9 mouse cellular contexts compared by ENCODE assay signal in the genomic region with DNA sequence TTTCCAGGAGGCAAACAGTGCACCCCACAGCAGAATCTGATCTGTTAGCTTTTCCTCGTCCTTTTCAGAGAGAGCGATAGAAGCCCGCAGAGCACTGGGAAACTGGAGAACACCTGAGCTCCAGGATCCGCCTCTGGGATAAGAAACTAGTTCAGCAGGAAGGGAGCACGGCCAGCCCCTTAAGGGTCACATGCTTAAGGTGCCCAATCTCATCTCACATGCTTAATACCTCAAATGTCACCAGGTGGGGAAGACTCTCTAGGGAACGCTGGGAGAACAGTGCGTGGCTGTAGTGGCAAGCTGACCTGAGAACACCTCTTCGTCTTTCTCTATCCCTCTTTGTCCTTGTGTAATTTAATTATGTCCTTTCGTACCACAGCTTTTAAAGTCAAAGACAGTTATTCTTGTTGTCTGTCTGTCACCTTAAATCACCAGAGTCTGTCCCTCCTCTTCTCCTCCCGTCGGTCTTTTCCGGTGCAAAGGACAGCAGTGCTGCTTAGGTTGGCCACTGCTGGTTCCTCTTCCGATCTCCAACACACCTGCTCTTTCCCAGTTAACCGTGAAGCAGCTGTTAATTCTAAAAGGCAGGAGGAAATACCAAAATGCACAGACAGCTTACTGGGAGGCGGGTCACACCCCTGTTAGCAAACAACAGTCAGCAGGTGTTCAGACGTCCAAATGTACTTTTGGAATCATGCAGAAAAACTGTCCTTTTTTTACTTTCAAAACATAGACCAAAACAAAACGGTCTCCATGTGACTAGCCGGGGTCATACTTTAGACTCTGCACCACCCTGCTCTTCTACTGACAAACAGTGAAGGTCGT. TPM values are rescaled to one million over a fixed set of nuclear protein-coding genes. Genes with fewer than 3 reads are reported as not detected.
A peak's percentile ranks its signal among the peaks of the same experiment; 100 is the strongest.
DNase-seq lines count a peak whose midpoint lies in the region; ATAC-seq and TF ChIP-seq lines count a peak whose summit lies in the region.
"Had no signal": no experiment of that assay in that cellular context is flagged by ENCODE, and none has a peak within 500 bp of the region (broad histone marks: within the 10 kb centered on the region; RNA-seq: fewer than 3 reads in every experiment).

No protein-coding gene starts in this region.

- no peak overlapping the region for H3K9ac ChIP-seq in limb, embryonic 13.5 days
- no peak overlapping the region for H3K9ac ChIP-seq in intestine, embryonic 14.5 days (ENCODE audit: low read length)
- H3K9ac ChIP-seq in liver, postnatal 0 days (replicated peaks): peak overlapping the region; percentile 27

- DNase-seq in limb, embryonic 10.5 days (ENCODE audit: low spot score): no peak
- no peak for DNase-seq in intestine, embryonic 14.5 days (ENCODE audit: low spot score)
- DNase-seq in liver, postnatal 0 days: peak; percentile 30
- DNase-seq in thymus, postnatal 0 days (ENCODE audit: low spot score): peak; percentile 30
- DNase-seq in cerebellum, adult 8-10 months: no peak
- no peak for DNase-seq in retina, embryonic 14.5 days (ENCODE audit: low spot score)
- no peak for DNase-seq in adipocyte (ENCODE audit: low spot score)

- ATAC-seq in limb, embryonic 13.5 days (ENCODE audit: low FRiP score, low read depth): no peak
- ATAC-seq in intestine, embryonic 14.5 days (replicated peaks; ENCODE audit: low FRiP score, low TSS enrichment, low read depth): peak; percentile 61; the same call in 1 of the 2 replicates
- peak; percentile 85 for ATAC-seq in liver, postnatal 0 days
- ATAC-seq: Patski had no signal

- TF ChIP-seq CTCF in liver, postnatal 0 days (IDR thresholded peaks at IDR 0.05; ENCODE audit: low read depth): no peak

- no peaks in the 10 kb centered on the region for H3K9me3 ChIP-seq in limb, embryonic 13.5 days
- no peaks in the 10 kb centered on the region for H3K9me3 ChIP-seq in limb, embryonic 10.5 days (replicated peaks)
- no peaks in the 10 kb centered on the region for H3K9me3 ChIP-seq in intestine, embryonic 14.5 days (ENCODE audit: control insufficient read depth, low read length)
- H3K9me3 ChIP-seq in liver, postnatal 0 days (ENCODE audit: low read length): no peaks in the 10 kb centered on the region

- H3K36me3 ChIP-seq in limb, embryonic 13.5 days: no peaks in the 10 kb centered on the region
- no peaks in the 10 kb centered on the region for H3K36me3 ChIP-seq in limb, embryonic 10.5 days
- no peaks in the 10 kb centered on the region for H3K36me3 ChIP-seq in intestine, embryonic 14.5 days (ENCODE audit: control insufficient read depth, insufficient read depth, low read length)
- no peaks in the 10 kb centered on the region for H3K36me3 ChIP-seq in liver, postnatal 0 days (replicated peaks; ENCODE audit: insufficient read depth, low read length)

- 39% methylated on average over 19 of the region's 19 CpGs for WGBS in limb, embryonic 13.5 days
- 50% methylated on average over 19 of the region's 19 CpGs for WGBS in limb, embryonic 10.5 days
- 37% methylated on average over 19 of the region's 19 CpGs for WGBS in intestine, embryonic 14.5 days
- 26% methylated on average over 19 of the region's 19 CpGs for WGBS in liver, postnatal 0 days (ENCODE audit: insufficient replicate concordance)

- no peaks in the 10 kb centered on the region for H3K27me3 ChIP-seq in limb, embryonic 13.5 days
- no peaks in the 10 kb centered on the region for H3K27me3 ChIP-seq in limb, embryonic 10.5 days (ENCODE audit: low read depth, poor library complexity, severe bottlenecking)
- H3K27me3 ChIP-seq in intestine, embryonic 14.5 days (replicated peaks; ENCODE audit: control insufficient read depth, insufficient read depth, low read length): no peaks in the 10 kb centered on the region
- H3K27me3 ChIP-seq in liver, postnatal 0 days (ENCODE audit: insufficient read depth, low read length): no peaks in the 10 kb centered on the region
- H3K27me3 ChIP-seq: Patski had no signal

- peak overlapping the region; percentile 32 for H3K4me2 ChIP-seq in limb, embryonic 13.5 days (replicated peaks)
- peak overlapping the region; percentile 35 for H3K4me2 ChIP-seq in intestine, embryonic 14.5 days (ENCODE audit: low read length)
- peak overlapping the region; percentile 62 for H3K4me2 ChIP-seq in liver, postnatal 0 days (ENCODE audit: low read depth, low read length)

- H3K27ac ChIP-seq in limb, embryonic 13.5 days: no peak overlapping the region
- no peak overlapping the region for H3K27ac ChIP-seq in limb, embryonic 10.5 days
- H3K27ac ChIP-seq in intestine, embryonic 14.5 days (ENCODE audit: low read depth): peak overlapping the region; percentile 61
- H3K27ac ChIP-seq in liver, postnatal 0 days (ENCODE audit: low read depth): peak overlapping the region; percentile 88

- TF ChIP-seq EP300 in liver, postnatal 0 days (IDR thresholded peaks at IDR 0.05; ENCODE audit: low read depth): peak; percentile 46; the same call in 1 of the 2 replicates

- H3K4me3 ChIP-seq in limb, embryonic 13.5 days: no peak overlapping the region
- H3K4me3 ChIP-seq in limb, embryonic 10.5 days: no peak overlapping the region
- no peak overlapping the region for H3K4me3 ChIP-seq in intestine, embryonic 14.5 days (ENCODE audit: low read depth, low read length)
- peak overlapping the region; percentile 2 for H3K4me3 ChIP-seq in liver, postnatal 0 days (ENCODE audit: low read depth, low read length)

- H3K4me1 ChIP-seq in limb, embryonic 13.5 days: peaks cover 18% of the 10 kb centered on the region
- peaks cover 8% of the 10 kb centered on the region for H3K4me1 ChIP-seq in limb, embryonic 10.5 days
- peaks cover 6% of the 10 kb centered on the region for H3K4me1 ChIP-seq in intestine, embryonic 14.5 days (replicated peaks; ENCODE audit: control insufficient read depth, insufficient read depth, low read length)
- H3K4me1 ChIP-seq in liver, postnatal 0 days (ENCODE audit: insufficient read depth): peaks cover 15% of the 10 kb centered on the region

RNA-seq across cellular contexts. Expression of a gene that starts 15.4 kb away (rescaled TPM):
- polyA plus RNA-seq in limb, embryonic 13.5 days (2015; fragmentation: Nextera tagmentation; extraction: Ambion mirVana): 88.8 and 101 TPM in 2 replicates
- polyA plus RNA-seq in limb, embryonic 10.5 days (2016; fragmentation: Nextera tagmentation; extraction: Ambion mirVana): 56.8 and 70.8 TPM in 2 replicates
- 80.3 and 87.9 TPM in 2 replicates for polyA plus RNA-seq in intestine, embryonic 14.5 days (2014; fragmentation: Nextera tagmentation; extraction: Ambion mirVana)
- polyA plus RNA-seq in liver, postnatal 0 days (2015; fragmentation: Nextera tagmentation; extraction: Ambion mirVana): 14.8 and 15.0 TPM in 2 replicates
- polyA plus RNA-seq in thymus, postnatal 0 days (2015; fragmentation: Nextera tagmentation; extraction: Ambion mirVana): 30.9 and 31.8 TPM in 2 replicates

Comparison
In these comparisons a context has a peak if more than half of its experiments do, and no peak if none do; other contexts are left out.
1. H3K27ac ChIP-seq: peak in intestine, embryonic 14.5 days (single experiment) and liver, postnatal 0 days (single experiment); none in limb, embryonic 13.5 days (single experiment) and limb, embryonic 10.5 days (single experiment).
2. DNase-seq: peak in liver, postnatal 0 days (single experiment) and thymus, postnatal 0 days (single experiment); none in limb, embryonic 10.5 days (single experiment), intestine, embryonic 14.5 days (single experiment), cerebellum, adult 8-10 months (single experiment), retina, embryonic 14.5 days (single experiment) and adipocyte (single experiment).
3. Peak in every context shown above with its lines, with median percentiles within 50 percentile points of each other: H3K4me2 ChIP-seq.